Mouse (Mus musculus): ENCODE results near the gene Zfp661. TPM values are rescaled to one million over a fixed set of nuclear protein-coding genes. Genes with fewer than 3 reads are reported as not detected.
A peak's percentile ranks its signal among the peaks of the same experiment; 100 is the strongest.

Gene Zfp661
- total RNA-seq, 4 experiments from 2014 or later: 6.7 to 9.4 (median 8.2) TPM

DNA sequence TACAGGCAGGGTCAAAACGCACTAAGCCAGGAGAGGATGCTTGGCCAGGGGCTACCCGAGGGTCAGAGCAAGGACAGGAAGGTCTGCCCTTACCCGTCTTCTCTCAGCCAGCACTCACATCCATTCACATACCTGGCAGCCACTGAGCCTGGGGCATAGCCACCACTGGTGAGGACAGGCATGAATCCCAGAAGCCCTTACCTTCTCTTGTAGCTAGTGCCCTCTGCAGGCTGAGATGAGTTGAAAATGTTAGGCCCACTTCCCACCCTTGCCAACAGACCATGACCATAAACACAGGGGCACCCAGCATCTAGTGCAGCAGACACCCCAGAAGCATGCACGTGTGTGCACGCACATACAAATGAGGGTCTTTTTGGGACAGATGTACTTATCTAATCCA, 35.8 kb downstream of the Zfp661 start:
- no peak for DNase-seq (ENCODE audit: low spot score in 2 of 2)

DNA sequence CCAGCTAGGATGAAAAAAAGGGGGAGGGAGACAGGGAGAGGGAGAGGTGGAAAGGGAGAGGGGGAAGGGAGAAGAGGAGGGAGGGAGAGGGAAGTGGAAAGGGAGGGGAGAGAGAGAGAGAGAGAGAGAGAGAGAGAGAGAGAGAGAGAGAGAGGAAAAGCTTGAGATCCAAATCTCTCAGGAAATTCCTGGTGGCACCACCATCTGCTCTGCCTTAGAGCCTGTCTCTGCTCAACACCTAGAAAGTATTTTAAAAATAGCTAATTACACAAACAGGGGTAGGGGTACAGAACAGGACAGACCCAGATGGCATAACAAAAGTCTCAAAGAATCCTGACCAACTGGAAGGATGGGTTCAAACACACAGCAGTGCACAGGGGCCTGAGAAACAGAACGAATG, 36.4 kb downstream of the Zfp661 start:
- DNase-seq (ENCODE audit: low spot score in 2 of 2): no peak

DNA sequence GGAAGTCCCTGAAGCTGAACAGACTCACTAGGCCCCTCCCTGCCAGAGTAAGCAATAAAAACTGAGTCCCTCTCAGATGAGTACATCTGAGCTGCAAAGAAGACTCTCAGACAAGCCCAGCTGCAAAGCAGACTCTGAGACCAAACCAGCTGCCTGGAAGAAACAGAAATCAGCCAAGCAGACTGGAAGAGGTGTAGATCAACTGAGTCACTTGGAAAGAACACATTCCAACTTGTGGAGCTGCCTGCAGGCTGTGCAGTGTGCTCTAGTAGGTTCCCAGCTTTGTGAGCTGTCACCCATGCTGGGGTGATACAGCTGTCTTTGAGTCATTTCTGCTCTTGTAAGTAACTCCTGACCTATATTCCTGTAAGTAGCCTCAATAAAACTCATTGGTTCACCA, 37.2 kb downstream of the Zfp661 start:
- no peak for DNase-seq (ENCODE audit: low spot score in 2 of 2)

DNA sequence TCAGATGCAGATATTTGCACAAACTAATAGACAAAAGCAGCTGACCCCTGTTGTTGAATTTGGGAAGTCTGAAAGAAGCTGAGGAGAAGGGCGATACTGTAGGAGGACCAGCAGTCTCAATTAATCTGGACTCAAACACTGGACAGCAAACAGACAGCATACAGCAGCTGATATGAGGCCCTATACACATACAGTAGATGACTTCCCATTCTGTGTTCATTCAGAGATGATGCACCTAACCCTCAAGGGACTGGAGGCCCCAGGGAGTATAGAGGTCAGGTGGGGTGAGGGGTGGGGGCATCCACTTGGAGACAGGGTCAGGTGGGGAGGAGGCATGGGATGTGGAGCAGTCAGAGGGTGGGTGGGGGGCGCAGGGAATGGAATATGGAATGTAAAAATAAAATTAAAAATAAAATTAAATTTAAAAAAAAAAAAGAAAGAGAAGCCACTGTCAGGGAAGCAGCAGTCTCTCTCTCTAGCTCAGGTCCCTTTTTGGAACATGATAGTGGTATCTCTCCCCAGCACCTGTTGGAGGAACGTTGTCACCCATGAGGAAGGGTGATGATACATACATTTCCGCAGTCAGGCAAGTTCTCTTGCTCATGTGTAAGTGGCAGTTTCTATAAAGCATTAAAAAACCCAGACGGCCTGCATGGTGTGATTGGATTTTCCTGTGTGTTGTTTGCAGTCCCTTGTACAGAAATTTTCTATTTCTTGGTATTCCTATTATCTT, 38.4 kb downstream of the Zfp661 start:
- no peak for DNase-seq (ENCODE audit: low spot score in 2 of 2)

DNA sequence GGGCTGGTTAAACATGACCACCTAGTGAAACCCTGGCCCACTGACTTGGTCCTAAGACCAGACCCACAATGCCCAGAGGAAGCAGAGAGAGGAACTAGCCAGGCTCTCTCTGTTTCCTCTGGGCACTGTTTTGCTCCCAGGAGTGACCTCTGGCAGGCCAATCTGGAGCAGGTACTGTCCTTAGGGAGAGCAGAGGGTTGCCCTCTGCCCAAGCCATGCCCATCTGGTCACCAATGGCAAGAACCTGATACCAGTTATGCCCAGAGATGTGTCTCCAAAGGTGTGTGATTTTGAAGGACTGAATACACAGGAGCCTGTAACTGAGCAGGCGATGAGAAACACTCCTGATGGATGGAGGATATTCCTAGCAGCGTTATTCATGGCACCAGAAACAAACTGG, 45.2 kb downstream of the Zfp661 start:
- DNase-seq (ENCODE audit: low spot score in 2 of 2): no peak

DNA sequence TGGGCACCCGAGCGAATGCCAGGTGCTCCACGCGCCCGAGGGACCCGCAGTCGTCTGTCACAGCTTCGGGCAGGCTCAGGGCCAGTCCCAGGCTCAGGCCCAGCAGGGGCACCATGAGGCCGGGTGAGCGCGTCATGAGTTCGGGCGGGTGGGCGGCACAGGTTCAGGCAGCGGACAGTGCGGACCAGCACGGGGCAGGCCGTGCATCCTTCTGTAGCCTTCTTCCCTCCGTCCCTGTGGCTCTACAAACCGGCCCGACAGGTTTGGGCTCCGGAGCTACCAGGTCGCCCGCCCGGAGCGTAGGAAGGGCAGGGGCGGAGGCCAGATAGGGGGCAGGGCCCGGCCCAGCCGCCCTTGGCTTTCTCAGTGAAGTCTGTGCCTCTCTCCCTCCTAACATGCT, 45.7 kb downstream of the Zfp661 start, which contains the start of gene Prom2:
TSS of gene Prom2 (minus strand) at position 283 of the 400 bp plus-strand sequence.
- no peak for DNase-seq (ENCODE audit: low spot score in 2 of 2)

DNA sequence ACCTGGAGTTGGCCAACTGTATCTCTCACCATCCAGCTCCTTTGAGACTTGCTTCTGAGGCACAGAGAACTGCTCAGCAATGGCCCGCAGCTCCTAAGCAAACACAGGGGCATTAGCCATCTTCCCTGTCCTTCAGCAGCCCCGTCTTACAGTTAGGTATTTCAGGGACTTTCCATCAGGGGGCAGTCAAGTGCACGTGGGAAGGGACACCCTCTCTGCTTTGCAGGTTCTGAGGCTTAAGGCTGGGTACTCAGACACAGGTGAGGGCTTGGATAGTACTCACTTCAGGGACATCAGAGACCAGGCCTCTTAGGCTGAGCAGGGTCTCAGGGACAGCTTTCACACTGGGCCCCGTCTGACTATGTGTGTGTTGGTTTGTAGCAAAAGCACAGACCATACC, 47.4 kb downstream of the Zfp661 start:
- no peak for DNase-seq (ENCODE audit: low spot score in 2 of 2)

DNA sequence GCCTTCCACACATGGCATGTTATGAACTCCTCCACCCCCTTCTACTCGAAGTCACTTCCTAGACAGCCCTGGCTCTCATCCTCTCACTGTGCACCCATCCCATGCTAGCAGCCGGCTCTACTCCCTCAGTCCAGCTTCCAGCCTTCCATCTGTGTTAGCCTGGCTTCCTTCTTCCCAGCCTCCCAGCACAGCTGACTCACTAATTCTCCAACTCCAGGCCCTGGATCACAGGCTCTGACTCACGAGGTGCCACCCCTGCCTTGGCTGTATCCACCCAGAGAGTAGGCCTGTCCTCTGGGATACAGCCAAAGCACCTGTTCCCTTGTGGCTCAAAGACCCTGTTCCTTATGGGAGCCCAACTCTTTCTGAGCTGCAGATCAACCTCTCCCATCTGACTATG, 49.3 kb downstream of the Zfp661 start:
- peak in 1 of 2 experiments; percentile 85 for DNase-seq (ENCODE audit: low spot score in 2 of 2)

DNA sequence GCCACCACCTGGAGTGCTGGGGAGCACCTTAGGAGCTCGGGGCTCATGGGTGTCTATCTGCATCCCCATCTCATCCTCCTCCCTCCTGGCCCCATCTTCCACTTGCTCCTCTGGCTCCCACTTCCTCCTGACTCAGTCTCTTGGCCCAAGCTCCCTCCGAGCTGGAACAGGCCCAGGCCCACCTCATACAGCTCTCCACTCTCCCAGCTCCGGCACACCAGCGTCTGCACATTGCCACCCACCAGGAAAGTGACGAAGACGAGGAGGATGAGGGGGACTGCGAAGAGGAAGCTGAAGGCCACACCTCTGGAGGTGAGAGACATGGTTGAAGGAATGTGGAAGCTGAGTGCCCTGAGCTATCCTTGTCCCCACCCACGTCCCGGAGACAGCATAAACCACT, 51.5 kb downstream of the Zfp661 start:
- peak; percentile 40 to 85 for DNase-seq (ENCODE audit: low spot score in 2 of 2)

DNA sequence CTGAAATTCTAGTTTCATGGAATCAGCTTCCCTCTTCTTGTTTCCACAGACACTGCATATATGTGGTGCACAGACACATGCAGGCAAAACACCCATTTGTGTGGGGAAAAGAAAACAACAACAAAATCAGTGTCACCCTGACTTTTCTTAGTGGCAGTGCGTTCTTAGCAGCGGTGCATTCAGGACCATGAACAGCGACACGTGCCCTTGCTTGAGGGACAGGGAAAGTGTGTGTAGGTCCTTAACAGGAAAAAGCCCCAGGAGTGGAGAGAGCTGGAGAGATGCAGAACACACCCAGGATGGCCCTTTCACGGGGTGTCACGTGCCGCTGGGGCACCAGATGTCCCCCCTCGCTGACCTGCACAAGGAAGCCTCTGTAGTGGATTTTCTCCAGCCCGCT, 54.5 kb downstream of the Zfp661 start:
- DNase-seq (ENCODE audit: low spot score in 2 of 2): no peak

DNA sequence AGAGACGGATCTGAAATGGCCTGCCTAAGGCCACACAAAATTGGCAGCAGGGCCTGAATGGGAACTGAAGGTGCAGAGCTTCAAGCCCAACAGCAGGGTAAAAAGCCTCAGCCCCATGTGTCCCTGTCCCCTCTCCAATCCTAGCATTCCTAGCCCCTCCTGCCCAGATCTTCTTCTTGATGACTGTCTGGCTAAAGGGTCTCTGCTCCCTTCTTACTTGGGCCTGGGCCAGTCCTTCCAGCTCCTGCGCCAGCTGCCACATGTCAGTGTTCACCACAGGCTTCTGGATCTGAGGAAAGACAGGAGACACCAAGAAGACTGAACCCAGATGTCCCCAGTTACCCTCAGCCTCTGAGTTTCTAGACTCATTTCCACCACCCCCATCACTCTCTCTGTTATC, 55.3 kb downstream of the Zfp661 start:
- no peak for DNase-seq (ENCODE audit: low spot score in 2 of 2)

DNA sequence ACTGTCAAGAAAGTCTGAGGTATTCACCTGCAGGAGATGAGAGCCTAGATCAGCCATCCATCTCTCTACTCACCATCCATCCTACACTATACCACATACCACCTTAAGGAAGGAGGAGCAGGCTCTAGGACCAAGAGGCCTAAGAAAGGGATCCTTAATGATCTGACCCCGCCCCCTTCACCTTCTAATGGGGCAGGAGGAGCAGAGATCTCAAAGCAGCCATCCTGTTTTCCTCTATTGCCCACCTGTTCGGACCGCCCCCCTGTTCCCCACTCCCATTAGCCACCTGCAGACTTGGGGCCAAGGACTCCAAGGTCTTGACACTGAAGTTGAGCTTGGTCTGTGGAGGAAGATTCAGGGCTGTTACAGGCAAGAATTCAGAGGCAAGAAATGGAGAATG, 56.5 kb downstream of the Zfp661 start:
- no peak for DNase-seq (ENCODE audit: low spot score in 2 of 2)

DNA sequence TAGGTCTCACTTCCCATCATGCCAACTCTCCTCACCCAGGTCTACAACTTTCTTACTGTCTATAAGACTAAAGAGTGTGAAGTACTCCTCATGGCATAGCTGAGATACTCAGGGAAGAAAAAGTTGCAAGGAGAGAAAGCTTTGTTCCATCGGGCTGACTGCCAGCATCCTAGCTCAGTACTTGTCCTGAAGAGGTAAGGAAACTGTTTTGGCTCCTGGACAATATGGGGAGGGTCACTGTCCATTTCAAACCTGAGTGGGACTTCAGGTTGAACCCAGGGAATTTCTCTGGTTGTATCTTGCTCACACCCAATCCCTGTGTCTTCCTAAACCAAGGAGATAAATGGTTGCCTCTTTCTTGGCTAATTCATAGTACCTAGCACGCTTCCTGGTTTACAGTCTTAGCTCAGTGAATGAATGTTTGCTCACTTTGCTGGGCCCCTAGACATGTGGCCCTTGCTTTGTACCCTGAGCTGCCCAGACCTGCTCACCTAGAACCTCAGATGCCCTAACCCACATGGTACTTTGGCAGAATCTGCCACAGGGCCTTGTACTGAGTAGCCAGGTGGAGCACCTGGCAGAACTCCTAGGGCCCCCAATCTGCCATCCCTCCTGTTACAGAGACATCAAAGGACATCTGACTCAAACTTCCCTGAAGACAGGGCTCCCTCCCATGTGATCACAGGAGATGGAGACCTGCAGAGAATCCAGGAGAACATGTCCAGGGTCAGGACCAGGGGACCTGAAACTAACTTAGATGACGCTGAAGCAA, 61.7 kb downstream of the Zfp661 start:
- DNase-seq (ENCODE audit: low spot score in 2 of 2): no peak

Other genes with a start within 250 kb of the Zfp661 start
- gene Astl, start 248.5 kb downstream of the Zfp661 start, total RNA-seq (2022): not detected
- 1 to 10 TPM in 2 of 4 experiments, under 1 TPM in 2; 0.96 to 1.2 (median 1.0) TPM for gene Adra2b, start 223.9 kb downstream of the Zfp661 start, total RNA-seq (2022)
- under 1 TPM; 0.27 to 0.63 (median 0.39) TPM for gene Gpat2, start 161.9 kb downstream of the Zfp661 start, total RNA-seq (2022)
- 10 to 100 TPM; 19.1 to 24.8 (median 21.9) TPM for gene Fahd2a, start 142.5 kb downstream of the Zfp661 start, total RNA-seq (2022)
- gene Kcnip3, start 65.0 kb downstream of the Zfp661 start, total RNA-seq (2022): 100 to 1,000 TPM; 120 to 130 (median 126) TPM
- gene Prom2, start 45.6 kb downstream of the Zfp661 start, total RNA-seq (2022): under 1 TPM; 0.26 to 0.50 (median 0.38) TPM
- gene Mrps5, start 128 bp upstream of the Zfp661 start, total RNA-seq (2022): 100 to 1,000 TPM in 1 of 4 experiments, 10 to 100 TPM in 3; 91.4 to 102 (median 95.6) TPM
- 100 to 1,000 TPM in 1 of 4 experiments, 10 to 100 TPM in 3; 89.6 to 103 (median 94.7) TPM for gene Mal, start 69.6 kb upstream of the Zfp661 start, total RNA-seq (2022)
- gene Mall, start 142.8 kb upstream of the Zfp661 start, total RNA-seq (2022): under 1 TPM; 0.37 to 0.78 (median 0.54) TPM
- 10 to 100 TPM; 13.2 to 17.8 (median 17.1) TPM for gene Nphp1, start 201.8 kb upstream of the Zfp661 start, total RNA-seq (2022)
- gene Mtln, start 205.4 kb upstream of the Zfp661 start, total RNA-seq (2022): 10 to 100 TPM; 38.4 to 47.6 (median 44.3) TPM
- under 1 TPM; 0.14 to 0.95 (median 0.20) TPM for gene Bub1, start 244.8 kb upstream of the Zfp661 start, total RNA-seq (2022)

Data from left cerebral cortex, adult 8-10 months (tissue).